Mouse (Mus musculus) ovary, adult 18-20 months (tissue): ENCODE measurements around the gene Lhx1.

ENCODE experiments used
- DNase-seq: peaks from one replicate; pipeline ENCODE4 v3.0.0; 2022; ENCODE audit warnings: low spot score, mixed read lengths

Gene Lhx1

GRCm38 (mm10) chr11:84526451-84526850 lies 1.1 kb upstream of the Lhx1 start:
- no peak for DNase-seq

GRCm38 (mm10) chr11:84524511-84525270 lies 644 bp downstream of the Lhx1 start:
- DNase-seq: no peak

GRCm38 (mm10) chr11:84523841-84524510 lies 1.4 kb downstream of the Lhx1 start:
- no peak for DNase-seq

- no peak for DNase-seq
Measured at GRCm38 (mm10) chr11:84523321-84523831, 2.0 kb downstream of the Lhx1 start.

GRCm38 (mm10) chr11:84522577-84523320 lies 2.6 kb downstream of the Lhx1 start:
- peak; percentile 78 for DNase-seq

GRCm38 (mm10) chr11:84521751-84522299 lies 3.5 kb downstream of the Lhx1 start:
- no peak for DNase-seq

- DNase-seq: no peak
Measured at GRCm38 (mm10) chr11:84521071-84521390, 4.3 kb downstream of the Lhx1 start.

- DNase-seq: no peak
Measured at GRCm38 (mm10) chr11:84520269-84521070, 4.9 kb downstream of the Lhx1 start.

- DNase-seq: no peak
Measured at GRCm38 (mm10) chr11:84519576-84520268, 5.6 kb downstream of the Lhx1 start.

- DNase-seq: no peak
Measured at GRCm38 (mm10) chr11:84519036-84519435, 6.3 kb downstream of the Lhx1 start.

- DNase-seq: no peak
Measured at GRCm38 (mm10) chr11:84518261-84518660, 7.1 kb downstream of the Lhx1 start.

GRCm38 (mm10) chr11:84517431-84517830 lies 7.9 kb downstream of the Lhx1 start:
- no peak for DNase-seq

- DNase-seq: no peak
Measured at GRCm38 (mm10) chr11:84516501-84517240, 8.7 kb downstream of the Lhx1 start.

- peak; percentile 93 for DNase-seq
Measured at GRCm38 (mm10) chr11:84513171-84514116, 11.9 kb downstream of the Lhx1 start, which contains the start of gene Aatf. Aatf (minus strand) TSS chr11:84513522.

GRCm38 (mm10) chr11:84512031-84512430 lies 13.3 kb downstream of the Lhx1 start:
- no peak for DNase-seq

GRCm38 (mm10) chr11:84504296-84504695 lies 21.0 kb downstream of the Lhx1 start:
- no peak for DNase-seq

GRCm38 (mm10) chr11:84497944-84498343 lies 27.4 kb downstream of the Lhx1 start:
- no peak for DNase-seq

- no peak for DNase-seq
Measured at GRCm38 (mm10) chr11:84496901-84497300, 28.4 kb downstream of the Lhx1 start.

GRCm38 (mm10) chr11:84495774-84496173 lies 29.6 kb downstream of the Lhx1 start:
- DNase-seq: no peak
